Mouse (Mus musculus) forebrain, embryonic 10.5 days (tissue): ENCODE measurements around the gene Dbi. TPM values are rescaled to one million over a fixed set of nuclear protein-coding genes. Genes with fewer than 3 reads are reported as not detected.

ENCODE experiments used
- DNase-seq: peaks from one replicate; pipeline ENCODE4 v3.0.0-alpha.2; 2017; ENCODE audit warnings: low spot score; ENCODE audit errors: extremely low spot score
- H3K27ac ChIP-seq: fragments of 300-500 bp; sonication (generic); 2 replicates; pipeline ENCODE4 v1.5.1; 2016; ENCODE audit warnings: mild to moderate bottlenecking
- H3K27me3 ChIP-seq: fragments of 300-500 bp; sonication (generic); 2 replicates; pipeline ENCODE4 v1.6.1; 2016; ENCODE audit warnings: mild to moderate bottlenecking; ENCODE audit not compliant: poor library complexity, severe bottlenecking
- H3K36me3 ChIP-seq: fragments of 300-500 bp; sonication (generic); replicated peaks from 2 replicates; pipeline ENCODE4 v1.6.1; 2016; ENCODE audit warnings: mild to moderate bottlenecking, moderate library complexity
- H3K4me1 ChIP-seq: fragments of 300-500 bp; sonication (generic); 2 replicates; pipeline ENCODE4 v1.6.1; 2016
- H3K4me3 ChIP-seq: fragments of 300-500 bp; sonication (generic); 2 replicates; pipeline ENCODE4 v1.5.1; 2016; ENCODE audit warnings: mild to moderate bottlenecking, moderate library complexity
- H3K9me3 ChIP-seq: fragments of 300-500 bp; sonication (generic); 2 replicates; pipeline ENCODE4 v1.6.1; 2016; ENCODE audit warnings: mild to moderate bottlenecking, moderate library complexity
- WGBS: fragments of 180-500 bp; shearing (Covaris S2); methylation state at CpG from one replicate; pipeline ENCODE4 v1.1.7; 2016; 5-methylcytosine and 5-hydroxymethylcytosine counted together
- polyA plus RNA-seq: library from polyadenylated mRNA; unstranded; fragments of >200 nt; fragmentation: Nextera tagmentation; extraction: Ambion mirVana; gene quantifications from 2 replicates; pipeline ENCODE4 v1.2.1, GENCODE M21; 2016

The Dbi gene
- polyA plus RNA-seq, 1 experiment from 2014 or later = 870 TPM

GRCm38 (mm10) chr1:120073519-120074306, 47.2 kb downstream of the Dbi start, which contains the start of gene Tmem37:
Gene Tmem37, minus strand, starts transcription at chr1:120074074.
- Histone ChIP-seq H3K27ac (peak within 1 kb of the TSS; percentile 59), H3K36me3 (no peaks in the 10 kb centered on the region), H3K4me3 (peak within 1 kb of the TSS; percentile 51), H3K27me3 (peaks cover 53% of the 10 kb centered on the region), H3K4me1 (peaks cover 46% of the 10 kb centered on the region), H3K9me3 (no peaks in the 10 kb centered on the region)
- DNase-seq = peak; percentile 82
- WGBS = 1% methylated on average over 40 of the region's 40 CpGs

DNA sequence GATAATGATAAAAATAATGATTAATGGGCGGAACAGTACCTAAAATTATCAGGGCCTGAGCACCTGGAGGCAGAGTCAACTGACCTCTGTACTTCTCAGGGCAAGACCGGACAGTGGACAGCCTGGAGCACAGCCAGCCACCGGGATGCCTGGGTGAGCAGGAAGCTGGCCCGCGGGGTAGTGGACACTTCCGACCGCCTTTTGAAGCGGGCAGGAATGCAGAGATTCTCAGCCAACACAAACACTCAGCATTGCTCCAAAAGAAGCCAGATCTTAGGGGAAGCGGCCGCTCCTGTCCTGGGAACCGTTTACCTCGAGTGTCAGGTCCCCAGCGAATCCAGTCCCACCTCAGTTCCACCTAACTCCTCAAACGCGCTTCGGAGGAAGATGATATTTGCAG, 48.0 kb downstream of the Dbi start:
- H3K4me1 ChIP-seq = peaks cover 39% of the 10 kb centered on the region
- H3K27me3 ChIP-seq = peaks cover 53% of the 10 kb centered on the region
- H3K9me3 ChIP-seq = no peaks in the 10 kb centered on the region
- 14% methylated on average over 16 of the region's 16 CpGs for WGBS
- 0 out of 2 replicates have a peak overlapping the region, but pooled peaks have one; percentile 59 for H3K27ac ChIP-seq
- no peaks in the 10 kb centered on the region for H3K36me3 ChIP-seq
- DNase-seq = no peak
- H3K4me3 ChIP-seq = peak overlapping the region; percentile 51

DNA sequence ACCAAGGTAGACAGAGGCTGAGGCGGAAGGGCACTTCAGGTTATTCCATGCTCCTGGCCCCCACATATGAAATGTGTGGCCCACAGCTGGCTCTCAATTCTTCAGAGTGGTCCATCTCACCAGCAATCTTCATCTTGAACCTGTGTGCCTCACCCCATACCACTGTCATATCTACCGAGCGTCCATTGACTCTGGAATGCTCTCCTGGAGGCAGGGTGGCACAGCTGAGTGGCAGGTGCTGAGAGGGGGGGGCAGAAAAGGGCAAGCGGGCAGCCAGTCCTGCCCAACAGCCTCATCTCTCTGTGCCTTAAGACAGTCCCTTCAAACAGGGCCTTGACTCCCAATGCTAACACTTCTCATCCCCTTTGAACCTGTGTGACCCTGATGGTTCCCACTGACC, 49.7 kb downstream of the Dbi start:
- Histone ChIP-seq H3K4me1 (peaks cover 32% of the 10 kb centered on the region), H3K9me3 (no peaks in the 10 kb centered on the region), H3K36me3 (no peaks in the 10 kb centered on the region), H3K27me3 (peaks cover 49% of the 10 kb centered on the region), H3K4me3 (no peak overlapping the region), H3K27ac (no peak overlapping the region)
- 95% methylated on average over 4 of the region's 4 CpGs for WGBS
- no peak for DNase-seq

- Histone ChIP-seq H3K4me3 (no peak overlapping the region), H3K9me3 (no peaks in the 10 kb centered on the region), H3K4me1 (peaks cover 32% of the 10 kb centered on the region), H3K27me3 (peaks cover 39% of the 10 kb centered on the region), H3K36me3 (no peaks in the 10 kb centered on the region), H3K27ac (no peak overlapping the region)
- 64% methylated on average over 6 of the region's 6 CpGs for WGBS
- no peak for DNase-seq
Observed at GRCm38 (mm10) chr1:120070168-120070567, 50.7 kb downstream of the Dbi start.

DNA sequence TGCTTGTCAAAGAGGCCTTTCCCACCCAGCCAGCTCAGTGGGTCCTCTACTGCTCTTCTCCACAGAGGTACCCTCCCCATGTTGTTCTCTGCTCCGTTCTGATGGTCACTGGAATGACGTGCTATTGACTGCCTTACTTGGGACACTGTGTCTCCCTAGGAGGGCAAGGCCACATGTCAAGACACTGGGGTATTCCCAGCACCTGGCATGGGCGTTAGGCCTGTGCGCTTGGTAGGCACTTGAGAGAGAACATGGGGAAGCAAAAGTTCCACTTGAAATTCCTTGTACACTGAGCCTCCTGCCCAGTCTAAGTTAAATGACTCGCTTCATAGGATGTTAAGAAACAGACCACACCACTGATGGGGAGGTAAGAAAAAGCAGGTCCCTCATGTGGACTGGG, 51.8 kb downstream of the Dbi start:
- no peak overlapping the region for H3K4me3 ChIP-seq
- no peaks in the 10 kb centered on the region for H3K36me3 ChIP-seq
- H3K27ac ChIP-seq = no peak overlapping the region
- no peak for DNase-seq
- WGBS = 81% methylated on average over 5 of the region's 5 CpGs
- H3K27me3 ChIP-seq = peaks cover 29% of the 10 kb centered on the region
- no peaks in the 10 kb centered on the region for H3K9me3 ChIP-seq
- peaks cover 22% of the 10 kb centered on the region for H3K4me1 ChIP-seq

GRCm38 (mm10) chr1:120066625-120067024, 54.3 kb downstream of the Dbi start:
- H3K9me3 ChIP-seq = no peaks in the 10 kb centered on the region
- no peak for DNase-seq
- H3K27me3 ChIP-seq = peaks cover 7% of the 10 kb centered on the region
- 90% methylated on average over 3 of the region's 3 CpGs for WGBS
- H3K4me1 ChIP-seq = 0 out of 2 replicates have a peak, but pooled peaks cover 6% of the 10 kb centered on the region
- no peak overlapping the region for H3K4me3 ChIP-seq
- H3K27ac ChIP-seq = no peak overlapping the region
- no peaks in the 10 kb centered on the region for H3K36me3 ChIP-seq

- H3K27me3 ChIP-seq = peaks cover 2% of the 10 kb centered on the region; the same call in 1 of the 2 replicates
- H3K9me3 ChIP-seq = no peaks in the 10 kb centered on the region
- 0 out of 2 replicates have a peak, but pooled peaks cover 6% of the 10 kb centered on the region for H3K4me1 ChIP-seq
- H3K36me3 ChIP-seq = no peaks in the 10 kb centered on the region
- DNase-seq = no peak
- WGBS = 87% methylated on average over 8 of the region's 8 CpGs
- H3K4me3 ChIP-seq = no peak overlapping the region
- H3K27ac ChIP-seq = no peak overlapping the region
Observed at GRCm38 (mm10) chr1:120066159-120066558, 54.7 kb downstream of the Dbi start.

DNA sequence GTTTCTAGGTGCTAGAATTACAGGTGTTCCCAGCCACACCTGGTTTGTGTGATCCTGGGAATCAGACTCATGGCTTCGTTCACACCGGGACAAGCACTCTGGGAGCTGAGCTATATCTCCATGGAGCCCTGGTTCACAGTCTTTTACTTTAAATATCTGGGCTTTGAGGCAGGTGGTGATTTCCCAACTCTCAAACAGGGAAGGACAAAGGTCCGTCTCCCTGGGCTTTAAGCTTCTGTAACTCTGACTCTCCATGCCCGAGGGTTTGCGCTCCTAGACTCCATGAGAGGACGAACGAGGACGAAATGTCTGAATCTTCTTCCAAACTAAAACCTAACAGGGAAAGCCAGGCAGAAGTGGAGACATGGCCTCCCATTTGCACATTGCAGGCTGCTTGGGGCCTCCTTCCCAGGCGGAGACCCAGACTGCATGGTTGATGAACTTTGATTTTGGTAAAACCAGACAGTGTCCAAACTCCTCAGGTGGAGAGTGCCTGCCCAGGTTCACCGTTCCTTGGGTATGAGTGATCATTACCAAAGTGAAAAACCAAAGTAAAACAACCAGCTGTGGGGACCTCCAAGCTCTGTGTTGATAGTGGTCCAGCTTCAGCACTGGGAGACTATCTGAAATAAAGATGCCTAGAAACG, 56.7 kb downstream of the Dbi start:
- WGBS = 91% methylated on average over 11 of the region's 11 CpGs
- Histone ChIP-seq H3K4me1 (0 out of 2 replicates have a peak, but pooled peaks cover 3% of the 10 kb centered on the region), H3K27ac (no peak overlapping the region), H3K9me3 (no peaks in the 10 kb centered on the region), H3K36me3 (no peaks in the 10 kb centered on the region), H3K27me3 (no peaks in the 10 kb centered on the region), H3K4me3 (no peak overlapping the region)
- no peak for DNase-seq

Other genes starting within 250 kb of the Dbi start
- 10.0 and 11.2 TPM in 2 replicates for gene Tmem177, start 207.9 kb downstream of the Dbi start, polyA plus RNA-seq
- gene Cfap221, start 123.8 kb downstream of the Dbi start, polyA plus RNA-seq = 0.16 TPM in 1 of 2 replicates, not detected in the other
- gene Sctr, start 114.2 kb downstream of the Dbi start, polyA plus RNA-seq = 0.16 and 0.17 TPM in 2 replicates
- 6.7 TPM in 2 replicates for gene Tmem37, start 47.0 kb downstream of the Dbi start, polyA plus RNA-seq
- gene 3110009E18Rik, start 109 bp upstream of the Dbi start, polyA plus RNA-seq = 21.6 and 22.7 TPM in 2 replicates
- gene Steap3, start 151.6 kb upstream of the Dbi start, polyA plus RNA-seq = 3.4 and 3.5 TPM in 2 replicates
- 0.09 TPM in 1 of 2 replicates, not detected in the other for gene C1ql2, start 219.5 kb upstream of the Dbi start, polyA plus RNA-seq